Mouse (Mus musculus) embryo, embryonic 11.5 days (tissue): ENCODE measurements around the gene Slc18a3.
A peak's percentile ranks its signal among the peaks of the same experiment; 100 is the strongest.

Experiments
- DNase-seq: peaks from one replicate; pipeline ENCODE4 v3.0.0-alpha.2; 2012; ENCODE audit warnings: low read depth, low spot score

The Slc18a3 gene

DNA sequence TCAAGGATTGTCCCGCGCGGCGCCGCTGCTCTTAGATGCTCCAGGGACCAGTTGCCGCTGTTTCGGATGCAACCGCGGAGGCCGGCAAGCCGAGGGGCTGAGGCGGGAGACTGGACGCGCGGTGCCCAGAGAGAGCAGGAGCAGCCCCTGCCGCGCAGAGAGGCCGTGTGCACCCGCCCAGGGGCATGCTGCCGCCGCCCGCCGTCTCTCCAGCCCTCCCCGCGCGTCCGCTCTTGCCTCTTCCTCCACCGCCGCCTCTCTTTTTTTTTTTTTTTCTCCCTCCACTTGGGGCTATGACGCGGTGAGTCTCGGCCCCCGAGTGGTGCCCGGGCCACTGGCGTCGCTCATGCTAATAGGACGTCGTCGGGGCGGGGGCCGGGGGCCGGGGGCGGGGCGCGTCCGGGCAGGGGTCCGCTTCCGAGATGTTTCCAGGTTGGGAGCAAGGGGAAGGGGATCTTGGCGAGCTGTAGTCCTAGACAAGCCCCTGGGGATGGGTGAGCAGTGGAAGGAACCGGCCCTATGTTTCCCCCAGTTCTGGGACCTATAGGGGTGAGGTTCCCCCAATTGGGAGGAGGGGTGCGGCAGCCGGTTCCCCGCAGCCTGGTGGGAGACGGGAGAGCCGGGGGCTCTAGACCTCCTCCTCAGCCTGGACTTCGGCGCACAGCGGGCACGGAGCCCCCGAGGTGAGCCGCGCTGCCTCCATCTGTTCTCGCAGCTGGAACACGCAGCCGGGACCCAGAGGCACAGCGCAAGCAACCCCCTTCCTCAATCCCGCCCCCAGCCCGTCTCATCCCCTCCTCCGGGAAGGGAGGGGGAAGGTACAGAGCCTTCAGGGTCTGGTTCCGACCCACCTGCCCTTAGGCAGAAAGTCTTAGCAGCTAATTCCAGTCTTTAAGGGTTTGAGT lies at the start of gene Slc18a3:
TSS of gene Slc18a3 (minus strand) at position 250 of the 905 bp plus-strand sequence.
- DNase-seq: no peak

DNA sequence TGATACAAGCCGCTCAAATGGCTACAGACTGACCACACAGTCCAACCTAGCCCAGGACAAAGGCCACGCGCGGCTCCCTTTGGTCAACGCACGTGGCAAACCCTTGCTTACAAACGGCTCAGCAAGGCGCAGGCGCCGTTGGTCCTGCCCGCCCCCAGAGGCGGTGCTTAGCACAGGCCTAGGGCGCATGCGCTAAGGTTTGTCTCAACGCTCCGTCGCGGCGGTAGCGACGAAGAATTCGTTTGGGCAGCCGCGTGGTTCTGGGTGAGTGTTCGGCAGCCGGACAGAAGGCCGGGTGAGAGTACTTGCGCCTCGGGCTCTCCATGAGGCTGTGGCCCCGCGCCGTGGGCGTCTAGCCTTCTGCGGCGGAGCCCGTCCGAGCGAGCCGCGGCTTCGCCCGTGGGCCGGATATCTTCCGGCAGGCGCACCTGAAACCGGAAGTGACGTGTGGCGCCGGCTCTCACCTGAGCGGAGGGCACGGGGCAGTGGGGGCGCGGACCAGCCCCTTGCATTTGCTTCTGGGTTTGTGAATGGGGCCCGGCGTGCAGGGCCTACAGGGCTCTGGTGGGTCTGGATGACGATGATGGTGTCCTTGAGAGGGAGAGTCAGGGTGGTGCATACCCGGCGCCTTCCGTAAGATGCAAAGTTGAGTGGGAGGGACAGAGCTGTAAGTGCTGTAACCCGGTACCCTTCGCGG lies 48.8 kb upstream of the Slc18a3 start, which contains the start of gene Ercc6:
TSS of gene Ercc6 (plus strand) at position 186 of the 697 bp plus-strand sequence.
- peak; percentile 92 for DNase-seq

DNA sequence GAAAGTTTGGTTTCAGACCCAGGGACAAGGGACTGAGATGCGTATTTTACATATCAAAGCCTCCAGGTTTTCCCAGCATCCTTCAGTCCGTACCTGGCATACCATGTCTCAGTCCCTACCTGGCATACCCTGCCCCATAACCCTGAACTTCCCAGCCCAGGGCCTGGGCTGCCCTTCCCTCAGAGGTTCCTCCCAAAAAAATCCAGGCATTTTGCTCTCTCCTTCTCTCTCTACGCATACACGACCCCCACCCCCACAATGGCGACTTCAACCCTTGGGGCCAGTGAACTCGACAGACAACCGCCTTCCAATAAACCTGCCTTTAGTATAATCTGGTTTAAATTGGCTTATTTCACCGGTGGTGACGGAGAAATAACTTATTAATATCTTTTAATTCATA lies 48.3 kb upstream of the Slc18a3 start:
- no peak for DNase-seq

- DNase-seq: no peak
Observed at GRCm38 (mm10) chr14:32509443-32509961, 44.9 kb upstream of the Slc18a3 start.

DNA sequence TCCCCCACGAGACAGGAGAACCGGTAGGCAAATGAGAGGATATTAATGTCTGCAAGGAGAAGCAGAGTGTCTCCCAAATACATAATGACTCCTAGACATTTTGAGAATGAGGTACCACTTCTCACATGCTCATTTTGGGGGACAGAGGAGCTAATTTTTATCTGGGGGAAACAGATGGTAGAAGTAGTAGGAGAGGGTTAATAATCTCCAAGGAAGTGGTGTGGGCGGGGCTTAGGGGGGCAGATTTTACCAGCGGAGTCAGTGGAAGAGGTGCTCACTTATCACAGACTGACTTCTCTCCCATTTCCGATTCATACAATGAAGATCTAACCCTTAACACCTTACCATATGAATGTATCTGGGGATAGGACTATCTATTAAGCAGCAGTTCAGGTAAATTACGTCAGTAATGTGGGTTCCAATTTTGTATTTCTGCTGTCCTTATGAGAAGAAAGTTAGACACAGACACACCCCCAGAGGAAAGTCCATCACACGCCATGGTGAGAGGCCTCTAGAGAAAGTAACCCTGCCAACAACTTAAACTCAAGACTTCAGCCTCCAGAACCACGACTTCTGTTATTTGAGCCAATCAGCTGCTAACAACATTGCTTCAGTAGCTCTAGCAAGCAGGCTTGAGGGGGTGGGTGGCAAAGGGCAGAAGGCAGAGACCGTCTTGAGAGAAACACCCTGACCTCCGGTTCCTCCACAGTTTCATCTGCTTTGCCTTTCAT lies 43.6 kb upstream of the Slc18a3 start:
- DNase-seq: no peak

DNA sequence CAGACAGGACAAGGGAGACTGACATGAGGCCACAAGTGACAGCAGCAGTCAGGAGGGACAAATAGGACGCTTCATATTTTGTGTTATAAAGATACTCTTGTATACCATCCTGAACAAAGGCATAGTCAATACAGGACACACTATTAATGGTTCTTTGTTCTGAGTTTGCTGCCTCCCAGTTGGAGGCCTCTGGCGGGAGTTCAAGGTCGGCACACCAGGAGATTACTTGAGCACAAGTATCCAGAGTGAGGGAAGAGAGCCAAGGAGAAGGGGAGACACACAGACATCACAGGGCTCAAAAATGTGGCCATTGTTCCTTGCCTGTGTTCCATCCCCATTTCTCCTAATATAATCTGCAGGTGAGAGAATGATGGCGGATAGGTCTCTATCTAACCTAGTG lies 42.6 kb upstream of the Slc18a3 start:
- DNase-seq: no peak

- no peak for DNase-seq
Observed at GRCm38 (mm10) chr14:32506329-32506728, 41.7 kb upstream of the Slc18a3 start.

GRCm38 (mm10) chr14:32503897-32504296 lies 39.2 kb upstream of the Slc18a3 start:
- no peak for DNase-seq

DNA sequence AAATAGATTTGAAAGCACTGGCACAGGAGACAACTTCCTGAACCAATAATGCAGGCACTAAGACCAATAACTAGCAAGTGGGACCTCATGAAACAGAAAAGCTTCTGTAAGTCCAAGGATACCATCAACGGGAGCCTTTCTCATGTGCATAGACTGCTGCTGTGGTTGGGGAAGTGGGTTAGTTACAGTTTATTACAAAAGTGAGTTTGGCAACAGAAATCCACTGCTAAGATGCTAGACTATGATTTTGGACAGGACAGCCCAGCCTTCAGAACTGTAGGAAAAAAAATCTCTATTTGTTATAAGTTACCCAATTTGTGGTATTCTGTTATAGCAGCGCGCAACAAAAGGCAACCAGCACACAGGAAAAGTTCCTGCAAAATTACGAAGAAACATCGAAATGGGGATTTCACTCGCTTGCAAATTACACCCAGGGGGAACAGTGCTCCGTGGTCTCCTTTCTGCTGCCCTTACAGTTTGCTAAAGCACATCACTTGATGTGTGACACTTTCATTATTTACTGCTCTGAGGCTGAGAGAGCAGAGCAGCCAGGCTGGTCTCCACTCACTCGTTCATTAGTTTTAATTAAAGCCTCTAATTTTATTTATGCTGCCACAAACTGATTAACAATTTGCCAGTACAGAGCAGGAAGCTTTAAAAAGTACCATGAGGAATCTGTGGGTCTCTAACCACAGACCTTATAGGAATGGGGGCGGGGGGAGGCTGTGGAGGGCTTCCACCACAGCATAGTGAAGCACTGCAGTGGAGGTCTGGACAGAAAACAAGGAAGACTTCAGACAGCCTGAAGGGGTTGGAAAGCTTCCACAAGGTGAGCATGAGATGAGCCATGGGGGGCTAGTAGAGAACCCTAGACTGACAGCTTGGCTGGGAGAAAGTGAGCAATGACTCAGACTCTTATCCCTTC lies 38.4 kb upstream of the Slc18a3 start:
- no peak for DNase-seq

- no peak for DNase-seq
Observed at GRCm38 (mm10) chr14:32501303-32501702, 36.7 kb upstream of the Slc18a3 start.

- no peak for DNase-seq
Observed at GRCm38 (mm10) chr14:32496115-32496850, 31.6 kb upstream of the Slc18a3 start.

DNA sequence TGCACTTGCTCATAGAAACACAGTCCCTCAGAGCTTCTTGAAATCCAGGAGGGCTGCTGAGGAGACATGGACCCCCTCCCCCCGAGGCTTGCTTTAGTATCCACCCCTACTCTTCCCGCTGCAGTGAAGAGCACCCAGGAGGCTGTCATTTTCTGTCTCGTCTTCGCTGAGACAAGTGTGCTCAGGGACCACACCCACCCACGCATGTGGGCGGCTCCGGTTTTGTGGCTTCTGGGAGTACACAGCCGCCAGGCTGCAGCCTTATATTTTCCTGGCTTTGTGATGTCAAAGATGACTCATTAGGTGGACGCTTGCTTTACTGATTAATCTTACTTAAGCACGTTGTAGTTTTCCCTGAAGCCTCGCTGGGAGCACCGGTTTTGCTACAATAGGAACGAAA lies 27.9 kb upstream of the Slc18a3 start:
- no peak for DNase-seq

GRCm38 (mm10) chr14:32482061-32482460 lies 17.4 kb upstream of the Slc18a3 start:
- peak; percentile 36 for DNase-seq

DNA sequence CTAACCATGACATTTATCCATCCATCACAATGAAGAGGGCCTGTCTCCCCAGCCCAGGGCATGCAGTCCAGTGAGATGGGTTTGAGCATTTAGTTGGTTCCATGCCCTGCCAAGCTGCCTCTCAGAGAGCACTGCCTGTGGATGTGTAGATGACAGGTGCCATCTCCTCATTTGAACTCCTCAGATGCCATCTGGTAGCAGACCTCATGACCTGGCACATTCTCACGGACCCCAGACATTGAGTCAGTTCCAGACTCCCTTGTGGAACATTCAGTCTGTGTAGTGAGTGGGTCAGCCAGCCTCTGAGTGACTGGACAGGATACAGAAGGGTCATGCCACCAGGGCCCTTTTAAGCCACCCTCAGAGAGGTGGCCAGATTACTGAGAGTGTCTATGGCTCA lies 12.9 kb upstream of the Slc18a3 start:
- no peak for DNase-seq

DNA sequence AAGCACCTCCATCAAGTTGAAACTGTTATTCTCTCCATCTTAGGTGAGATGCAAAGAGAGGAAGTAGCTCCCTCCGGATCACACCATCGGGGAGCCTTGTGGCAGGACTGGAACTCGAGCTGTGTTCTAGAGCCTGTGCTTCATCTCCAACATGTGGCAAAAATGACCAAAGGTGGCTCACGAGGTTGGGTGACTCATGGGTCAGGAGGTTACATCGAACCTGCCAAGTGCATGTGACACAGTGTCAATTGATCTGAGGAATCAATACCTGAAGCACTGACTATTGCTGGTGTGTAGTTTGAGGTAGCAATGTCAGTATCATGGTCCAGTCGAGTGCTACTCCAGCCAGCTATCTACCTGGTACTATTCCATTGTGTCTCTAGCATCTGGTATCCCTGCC lies 11.9 kb upstream of the Slc18a3 start:
- no peak for DNase-seq

- DNase-seq: peak; percentile 34
Observed at GRCm38 (mm10) chr14:32472996-32473395, 8.3 kb upstream of the Slc18a3 start.

GRCm38 (mm10) chr14:32467606-32468005 lies 3.0 kb upstream of the Slc18a3 start:
- peak; percentile 51 for DNase-seq

- no peak for DNase-seq
Observed at GRCm38 (mm10) chr14:32465889-32466288, 1.2 kb upstream of the Slc18a3 start, which contains the start of gene Chat. Gene Chat, minus strand, starts transcription at chr14:32465989.

DNA sequence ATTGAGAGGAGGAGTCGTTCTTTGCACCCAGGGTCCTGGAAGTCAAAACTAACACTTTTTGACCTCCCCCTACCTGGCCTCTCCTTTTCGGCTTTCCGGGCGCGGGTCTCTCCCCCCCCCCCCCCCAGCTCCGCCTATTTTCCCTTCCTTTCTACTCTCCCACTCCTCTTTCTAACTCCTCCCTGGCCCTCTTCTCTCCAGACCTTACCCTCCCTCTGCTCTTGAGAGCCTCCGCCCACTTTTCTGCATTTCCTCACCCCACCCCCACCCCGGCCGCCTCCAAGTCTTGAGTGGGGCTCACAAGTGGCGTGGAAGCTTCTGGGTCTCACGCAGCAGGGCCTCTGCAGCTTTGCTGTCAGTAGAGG lies 838 bp upstream of the Slc18a3 start:
- no peak for DNase-seq
